In genomic region chrX:36807360-36808317, GRCm38 (mm10) we compare ENCODE assay signal across 8 mouse cellular contexts. TPM values are rescaled to one million over a fixed set of nuclear protein-coding genes. Genes with fewer than 3 reads are reported as not detected.
DNase-seq lines count a peak whose midpoint lies in the region; ATAC-seq lines count a peak whose summit lies in the region.

No protein-coding gene starts in this region.

- WGBS in hindbrain, embryonic 15.5 days, result 13% methylated on average over 44 of the region's 45 CpGs

- peak overlapping the region; percentile 83 for H3K27ac ChIP-seq in hindbrain, embryonic 15.5 days (replicated peaks)

- peak; percentile 92 for ATAC-seq in hindbrain, embryonic 15.5 days (ENCODE audit: low FRiP score, low read depth)

- DNase-seq in ZHBTc4 (ENCODE audit: low read depth, low spot score), result peak; percentile 97
- DNase-seq in cerebellum, postnatal 4 days (ENCODE audit: low spot score in 2 of 2), result peak; percentile 61 to 90
- DNase-seq in frontal cortex, postnatal 36 days (ENCODE audit: low spot score in 2 of 2), result peak; percentile 86 to 89
- DNase-seq in left cerebral cortex, adult 18-20 months (ENCODE audit: low spot score in 2 of 2), result peak; percentile 77 to 89
- DNase-seq in lung, postnatal 4 days, result peak; percentile 93 to 95
- DNase-seq in retina, postnatal 1 day, result peak; percentile 93
- DNase-seq in thymus, postnatal 4 days, result peak; percentile 86

- H3K4me3 ChIP-seq in hindbrain, embryonic 15.5 days, result peak overlapping the region; percentile 37

- H3K4me1 ChIP-seq in hindbrain, embryonic 15.5 days (replicated peaks), result peaks cover 6% of the 10 kb centered on the region

- H3K9me3 ChIP-seq in hindbrain, embryonic 15.5 days, result no peaks in the 10 kb centered on the region

- H3K36me3 ChIP-seq in hindbrain, embryonic 15.5 days, result no peaks in the 10 kb centered on the region

- peak overlapping the region; percentile 54 for H3K4me2 ChIP-seq in hindbrain, embryonic 15.5 days

- H3K27me3 ChIP-seq in hindbrain, embryonic 15.5 days, result no peaks in the 10 kb centered on the region

- peak overlapping the region; percentile 40 for H3K9ac ChIP-seq in hindbrain, embryonic 15.5 days

RNA-seq across cellular contexts. Expression of gene Slc25a5, which starts 12.2 kb away (rescaled TPM):
- 506 and 575 TPM in 2 replicates for polyA plus RNA-seq in hindbrain, embryonic 15.5 days (2015; fragmentation: Nextera tagmentation; extraction: Ambion mirVana)
- total RNA-seq in left cerebral cortex, adult 18-20 months (2021), result 100 to 1,000 TPM; 315 to 349 TPM

Comparison
In these comparisons a context has a peak if more than half of its experiments do, and no peak if none do; other contexts are left out.
1. Peak in every context shown above with its lines: DNase-seq, ATAC-seq, H3K4me3 ChIP-seq and H3K27ac ChIP-seq.